In the genomic region with DNA sequence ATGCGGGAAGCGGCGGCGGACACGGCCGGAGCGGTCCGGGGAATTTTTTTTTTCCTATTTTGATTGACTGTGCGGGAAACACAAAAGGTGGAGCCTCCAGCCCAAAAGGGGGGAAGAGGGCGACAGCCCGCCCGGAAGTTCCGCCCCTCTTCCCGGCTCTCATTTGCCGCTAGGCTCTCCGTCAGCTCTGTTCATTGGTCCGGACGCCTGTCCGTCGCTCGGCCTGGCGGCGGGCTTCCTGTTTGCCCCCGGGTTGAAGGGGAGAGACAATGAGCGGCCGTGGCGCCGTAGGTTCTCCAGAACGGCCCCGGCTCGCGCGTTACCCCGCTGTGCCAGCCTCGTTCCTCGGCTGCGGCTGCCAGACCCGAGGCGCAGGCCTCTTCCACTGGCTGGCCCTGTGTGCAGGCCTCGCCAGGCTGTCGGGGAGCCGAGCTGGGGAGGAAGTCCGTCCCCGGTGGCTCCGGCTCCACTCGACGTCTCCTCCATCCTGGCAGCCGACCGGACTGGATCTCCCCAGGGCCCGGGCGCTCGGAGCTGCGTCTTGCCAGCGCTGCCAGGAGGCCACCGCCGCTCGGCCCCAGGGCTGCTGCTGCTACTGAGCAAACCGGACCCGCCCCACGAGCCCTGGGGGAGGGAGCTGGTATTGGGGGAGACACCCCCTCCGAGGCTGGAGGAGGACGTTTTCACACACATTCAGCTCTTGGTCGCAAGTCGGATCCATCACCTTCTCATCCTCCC, we compare ENCODE assay signal across 8 mouse cellular contexts. TPM values are rescaled to one million over a fixed set of nuclear protein-coding genes. Genes with fewer than 3 reads are reported as not detected.
A peak's percentile ranks its signal among the peaks of the same experiment; 100 is the strongest.
DNase-seq lines count a peak whose midpoint lies in the region; ATAC-seq and TF ChIP-seq lines count a peak whose summit lies in the region.

Gene Sp3, minus strand, starts transcription at position 110 of the 738 bp plus-strand sequence.

- peak; percentile 96 for TF ChIP-seq POLR2A in lung, adult 2 months (IDR thresholded peaks at IDR 0.05; ENCODE audit: borderline replicate concordance, extremely low read depth, low read depth, low read length)

- DNase-seq in ES-E14 (ENCODE audit: low read depth, low spot score), result peak; percentile 94
- DNase-seq in cerebellum, adult 11-12 months, result peak; percentile 99
- DNase-seq in heart, postnatal 25 days (ENCODE audit: low spot score), result peak; percentile 97
- peak; percentile 97 to 98 for DNase-seq in layer of hippocampus, adult 18-20 months (ENCODE audit: low spot score in 2 of 2)
- peak; percentile 98 for DNase-seq in lung, adult 2 months
- DNase-seq in thymus, adult 18-20 months, result peak; percentile 96

- no peaks in the 10 kb centered on the region for H3K9me3 ChIP-seq in ES-E14 (ENCODE audit: control insufficient read depth, insufficient read depth, low read depth, low read length)
- no peaks in the 10 kb centered on the region for H3K9me3 ChIP-seq in forebrain, embryonic 15.5 days

- no peak for TF ChIP-seq CTCF in lung, adult 2 months (IDR thresholded peaks at IDR 0.05; ENCODE audit: insufficient read depth, low read length)

- H3K4me1 ChIP-seq in ES-E14 (ENCODE audit: control insufficient read depth in 2 of 2, insufficient read depth in 2 of 2, low read length in 2 of 2, poor library complexity in 1 of 2), result peaks cover 8 to 14% of the 10 kb centered on the region in 2 experiments
- H3K4me1 ChIP-seq in forebrain, embryonic 15.5 days, result peaks cover 26% of the 10 kb centered on the region
- H3K4me1 ChIP-seq in lung, adult 2 months (ENCODE audit: control insufficient read depth, insufficient read depth, low read length), result peaks cover 8% of the 10 kb centered on the region

- H3K27me3 ChIP-seq in forebrain, embryonic 15.5 days, result no peaks in the 10 kb centered on the region

- no peaks in the 10 kb centered on the region for H3K36me3 ChIP-seq in ES-E14 (ENCODE audit: control insufficient read depth, insufficient read depth, low read length, poor library complexity, severe bottlenecking)
- H3K36me3 ChIP-seq in forebrain, embryonic 15.5 days, result peaks cover 4% of the 10 kb centered on the region; the same call in 1 of the 2 replicates

- H3K4me2 ChIP-seq in forebrain, embryonic 15.5 days (replicated peaks), result peak within 1 kb of the TSS; percentile 66

- intact Hi-C loops in heart, postnatal 25 days (cut with DNase I), result loop anchor here (2.0 kb wide), 1 partner anchor 80 kb away; no protein-coding TSS in a partner anchor

- in situ Hi-C loops in ES-E14 (cut with MboI; ENCODE audit: low sequenced_read_pairs in 2 of 2, unreplicated experiment in 2 of 2), result no loop called here

- under 1% methylated on average over 56 of the region's 64 CpGs for WGBS in forebrain, embryonic 15.5 days
- WGBS in lung, adult 2 months, result under 1% methylated on average over 64 of the region's 64 CpGs

- H3K27ac ChIP-seq in ES-E14 (ENCODE audit: insufficient read depth, low read depth, low read length, poor library complexity, severe bottlenecking), result peak within 1 kb of the TSS; percentile 100
- peak within 1 kb of the TSS; percentile 100 for H3K27ac ChIP-seq in forebrain, embryonic 15.5 days (replicated peaks)

- peak within 1 kb of the TSS; percentile 100 for H3K9ac ChIP-seq in ES-E14 (ENCODE audit: insufficient read depth, low read depth, low read length, poor library complexity, severe bottlenecking)
- peak within 1 kb of the TSS; percentile 100 for H3K9ac ChIP-seq in forebrain, embryonic 15.5 days (replicated peaks)

- H3K4me3 ChIP-seq in ES-E14 (ENCODE audit: insufficient read depth in 1 of 2, low read depth in 1 of 2, low read length in 2 of 2, poor library complexity in 1 of 2, severe bottlenecking in 1 of 2), result peak within 1 kb of the TSS; percentile 96 to 99
- peak within 1 kb of the TSS; percentile 80 for H3K4me3 ChIP-seq in forebrain, embryonic 15.5 days
- peak within 1 kb of the TSS; percentile 89 for H3K4me3 ChIP-seq in lung, adult 2 months (replicated peaks; ENCODE audit: extremely low read depth, low read depth, low read length)

- ATAC-seq in forebrain, embryonic 15.5 days (replicated peaks), result peak; percentile 93
- peak; percentile 72 for ATAC-seq in neutrophil, adult 5-6 weeks (ENCODE audit: extremely low read depth, insufficient number of reproducible peaks, low FRiP score, poor library complexity, severe bottlenecking)

TF ChIP-seq in ES-E14, 5 proteins besides CTCF, POLR2A, EP300 and RAD21:
- peak; percentile 76 for TF ChIP-seq ZNF384 (IDR thresholded peaks at IDR 0.05; ENCODE audit: low read depth, low read length)
- TF ChIP-seq HCFC1 (IDR thresholded peaks at IDR 0.05; ENCODE audit: borderline replicate concordance, insufficient read depth, low read length), result 0 out of 2 replicates have a peak, but pooled peaks have one; percentile 25
- TF ChIP-seq ZC3H11A (IDR thresholded peaks at IDR 0.05; ENCODE audit: borderline replicate concordance, low read depth, low read length), result no peak
- TF ChIP-seq CHD2 (IDR thresholded peaks at IDR 0.05; ENCODE audit: low read depth, low read length), result peak; percentile 84
TF ChIP-seq in ES-E14: peak in this region for 3.

RNA-seq across cellular contexts. Expression of gene Sp3, which starts in this region (rescaled TPM):
- total RNA-seq in ES-E14 (2012; rRNA removed), result 52.8 and 60.6 TPM in 2 replicates
- polyA plus RNA-seq in forebrain, embryonic 15.5 days (2015; fragmentation: Nextera tagmentation; extraction: Ambion mirVana), result 57.6 and 61.4 TPM in 2 replicates
- total RNA-seq in heart, postnatal 25 days (2021), result 10 to 100 TPM; 34.8 to 38.9 TPM
- 10 to 100 TPM; 64.6 to 65.5 TPM for total RNA-seq in layer of hippocampus, adult 18-20 months (2021)
- polyA plus RNA-seq in lung, adult 2 months (2012; rRNA removed), result 13.1 and 16.5 TPM in 2 replicates
- 249 and 279 TPM in 2 replicates for total RNA-seq in neutrophil, adult 5-6 weeks (2017)

Comparison
In these comparisons a context has a peak if more than half of its experiments do, and no peak if none do; other contexts are left out.
1. Peak in every context shown above with its lines: DNase-seq, ATAC-seq, H3K4me3 ChIP-seq and H3K27ac ChIP-seq.